Mouse (Mus musculus) monocyte, adult 2 months (primary cell): Measurements from ENCODE around the gene Gm3532.
"Not testable (repeated sequence)": the region's sequence is repeated elsewhere in the genome, so short reads cannot be mapped to it uniquely, and the experiment has no call there.

ENCODE experiments used
- DNase-seq, 2 experiments: peaks; one replicate each; pipeline ENCODE4 v3.0.0; 2022; ENCODE audit warnings: low spot score in 2 of 2, low read depth in 1 of 2

Gm3532 gene

GRCm38 (mm10) chr14:5538196-5538595 is at the start of gene Gm3532:
Gene Gm3532, plus strand, starts transcription at chr14:5538496.
- not testable (repeated sequence) for DNase-seq

GRCm38 (mm10) chr14:5501374-5501773 is 36.9 kb upstream of the Gm3532 start, which contains the start of gene Gm3488:
Gene Gm3488, plus strand, starts transcription at chr14:5501674.
- not testable (repeated sequence) for DNase-seq
